Mouse (Mus musculus): ENCODE measurements at regions not wholly inside any gene's neighbourhood (a gene's known extent, or its start where the extent isn't known, plus 50 kb on each side); places are given as distances from the start of the nearest gene placed in this dataset.
A peak's percentile ranks its signal among the peaks of the same experiment; 100 is the strongest.

- Histone ChIP-seq H3K4me1 (replicated peaks) (peaks cover 5% of the 10 kb centered on the region; the same call in 1 of the 2 replicates), H3K27me3 (ENCODE audit: insufficient read depth, poor library complexity, severe bottlenecking) (no peaks in the 10 kb centered on the region), H3K36me3 (no peaks in the 10 kb centered on the region), H3K27ac (no peak overlapping the region), H3K4me3 (no peak overlapping the region), H3K9me3 (no peaks in the 10 kb centered on the region)
- 33% methylated on average over 2 of the region's 2 CpGs for WGBS
- DNase-seq (ENCODE audit: low spot score): no peak
Observed at GRCm38 (mm10) chr7:36352761-36353160, 345.2 kb upstream of the Tshz3 start.

GRCm38 (mm10) chr7:36350616-36351015 lies 347.3 kb upstream of the Tshz3 start:
- no peaks in the 10 kb centered on the region for H3K9me3 ChIP-seq
- H3K4me3 ChIP-seq: no peak overlapping the region
- no peak for DNase-seq (ENCODE audit: low spot score)
- no peaks in the 10 kb centered on the region for H3K36me3 ChIP-seq
- no peak overlapping the region for H3K27ac ChIP-seq
- no peaks in the 10 kb centered on the region for H3K27me3 ChIP-seq (ENCODE audit: insufficient read depth, poor library complexity, severe bottlenecking)
- peaks cover 5% of the 10 kb centered on the region; the same call in 1 of the 2 replicates for H3K4me1 ChIP-seq (replicated peaks)
- 71% methylated on average over 4 of the region's 4 CpGs for WGBS

GRCm38 (mm10) chr7:36348195-36348594 lies 349.7 kb upstream of the Tshz3 start:
- Histone ChIP-seq H3K36me3 (no peaks in the 10 kb centered on the region), H3K4me3 (no peak overlapping the region), H3K27me3 (ENCODE audit: insufficient read depth, poor library complexity, severe bottlenecking) (no peaks in the 10 kb centered on the region), H3K9me3 (no peaks in the 10 kb centered on the region), H3K4me1 (replicated peaks) (peaks cover 5% of the 10 kb centered on the region; the same call in 1 of the 2 replicates), H3K27ac (no peak overlapping the region)
- 90% methylated on average over 8 of the region's 8 CpGs for WGBS
- DNase-seq (ENCODE audit: low spot score): no peak

DNA sequence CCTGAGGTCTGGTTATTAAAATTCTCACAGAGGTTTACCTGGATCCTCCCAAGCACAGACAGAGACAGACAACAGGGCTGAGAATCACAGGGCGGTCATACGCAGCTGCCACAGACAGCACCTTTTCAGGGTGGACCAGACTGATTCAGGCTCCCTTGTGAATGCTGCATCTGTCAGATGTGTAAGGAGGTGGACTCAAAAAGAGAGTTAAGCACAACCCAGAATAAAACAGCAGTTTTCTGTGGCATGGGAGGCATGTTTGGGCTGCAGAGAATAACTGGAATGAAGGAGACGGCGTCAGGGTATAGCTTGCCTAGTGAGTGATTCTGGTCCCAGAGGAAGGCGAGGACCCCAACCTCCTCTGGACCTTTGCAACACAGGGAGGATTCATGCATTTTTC lies 363.1 kb upstream of the Tshz3 start:
- DNase-seq (ENCODE audit: low spot score): no peak
- H3K9me3 ChIP-seq: no peaks in the 10 kb centered on the region
- WGBS: 92% methylated on average over 5 of the region's 5 CpGs

DNA sequence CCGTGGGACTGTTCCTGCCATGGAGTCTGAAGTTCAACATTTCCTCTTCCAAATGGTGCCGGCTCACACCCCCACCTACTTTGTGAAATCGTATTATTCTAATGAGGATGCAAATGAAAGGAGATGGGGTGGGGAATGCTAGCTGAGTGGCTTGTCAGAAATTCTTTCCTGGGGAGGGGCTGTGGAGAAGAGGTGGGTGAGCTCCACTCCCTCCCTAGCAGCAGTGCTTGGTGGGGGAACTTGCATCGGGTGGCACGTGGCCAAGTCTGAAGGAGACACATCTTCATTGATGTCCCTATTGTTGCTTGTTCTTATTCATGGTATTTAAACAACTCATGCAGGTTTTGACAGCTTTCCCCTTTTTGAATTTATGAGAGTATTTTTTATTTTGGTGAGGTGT lies 363.8 kb upstream of the Tshz3 start:
- H3K27ac ChIP-seq: no peak overlapping the region
- no peaks in the 10 kb centered on the region for H3K27me3 ChIP-seq (ENCODE audit: insufficient read depth, poor library complexity, severe bottlenecking)
- H3K9me3 ChIP-seq: no peaks in the 10 kb centered on the region
- no peak overlapping the region for H3K4me3 ChIP-seq
- no peak for DNase-seq (ENCODE audit: low spot score)
- 0 out of 2 replicates have a peak, but pooled peaks cover 3% of the 10 kb centered on the region for H3K4me1 ChIP-seq (replicated peaks)
- H3K36me3 ChIP-seq: no peaks in the 10 kb centered on the region
- WGBS: 58% methylated on average over 5 of the region's 5 CpGs

More for the DNA sequence above, 363.1 kb upstream of the Tshz3 start:
- no peak overlapping the region for H3K4me3 ChIP-seq
- 0 out of 2 replicates have a peak, but pooled peaks cover 3% of the 10 kb centered on the region for H3K4me1 ChIP-seq (replicated peaks)
- H3K27ac ChIP-seq: no peak overlapping the region
- no peaks in the 10 kb centered on the region for H3K36me3 ChIP-seq
- H3K27me3 ChIP-seq (ENCODE audit: insufficient read depth, poor library complexity, severe bottlenecking): no peaks in the 10 kb centered on the region

DNA sequence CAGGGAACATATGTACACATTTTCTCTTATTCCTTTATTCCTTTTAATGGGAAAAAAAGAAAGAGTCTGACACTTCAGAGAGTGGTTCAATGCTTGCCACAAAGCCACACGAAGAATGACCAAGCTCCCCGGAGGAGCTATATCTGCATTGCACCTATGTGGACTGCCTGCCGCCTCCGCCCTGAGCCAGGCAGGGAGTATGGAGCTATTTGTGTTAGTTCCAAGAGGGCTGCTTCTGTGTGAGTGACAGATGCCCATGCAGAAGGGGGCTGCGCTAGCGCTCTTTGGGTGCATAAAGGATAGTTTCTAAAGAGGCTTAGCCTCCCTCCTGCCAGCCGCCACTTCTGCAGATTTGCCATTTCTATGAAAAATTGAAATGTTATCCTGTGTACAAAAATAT lies 365.3 kb upstream of the Tshz3 start:
- Histone ChIP-seq H3K4me3 (no peak overlapping the region), H3K36me3 (no peaks in the 10 kb centered on the region), H3K9me3 (no peaks in the 10 kb centered on the region), H3K27ac (no peak overlapping the region), H3K27me3 (ENCODE audit: insufficient read depth, poor library complexity, severe bottlenecking) (no peaks in the 10 kb centered on the region), H3K4me1 (replicated peaks) (0 out of 2 replicates have a peak, but pooled peaks cover 3% of the 10 kb centered on the region)
- DNase-seq (ENCODE audit: low spot score): no peak
- WGBS: 81% methylated on average over 7 of the region's 7 CpGs

DNA sequence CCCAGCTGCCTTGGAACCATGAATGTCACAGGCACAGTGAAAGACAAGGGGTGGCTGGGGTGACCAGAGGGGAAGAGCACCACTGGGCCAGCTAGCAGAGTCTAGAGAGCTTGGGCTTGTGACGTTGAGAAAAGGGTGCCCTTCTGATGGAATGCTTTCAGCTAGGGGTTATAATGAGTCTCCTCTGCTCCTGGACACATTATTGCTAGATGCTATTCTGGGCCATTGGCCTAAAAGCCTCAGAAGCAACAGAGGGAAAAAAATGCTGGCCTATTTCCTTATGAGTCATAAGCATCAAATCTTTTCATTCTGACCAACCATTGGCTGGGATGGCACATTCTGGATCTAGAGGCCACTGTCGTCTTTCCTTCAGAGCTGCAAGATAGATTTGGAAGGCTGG lies 369.8 kb upstream of the Tshz3 start:
- H3K4me3 ChIP-seq: no peak overlapping the region
- H3K27ac ChIP-seq: no peak overlapping the region
- H3K9me3 ChIP-seq: 0 out of 2 replicates have a peak, but pooled peaks cover 3% of the 10 kb centered on the region
- no peaks in the 10 kb centered on the region for H3K36me3 ChIP-seq
- no peaks in the 10 kb centered on the region for H3K27me3 ChIP-seq (ENCODE audit: insufficient read depth, poor library complexity, severe bottlenecking)
- WGBS: 92% methylated on average over 2 of the region's 2 CpGs
- DNase-seq (ENCODE audit: low spot score): no peak
- no peaks in the 10 kb centered on the region for H3K4me1 ChIP-seq (replicated peaks)

DNA sequence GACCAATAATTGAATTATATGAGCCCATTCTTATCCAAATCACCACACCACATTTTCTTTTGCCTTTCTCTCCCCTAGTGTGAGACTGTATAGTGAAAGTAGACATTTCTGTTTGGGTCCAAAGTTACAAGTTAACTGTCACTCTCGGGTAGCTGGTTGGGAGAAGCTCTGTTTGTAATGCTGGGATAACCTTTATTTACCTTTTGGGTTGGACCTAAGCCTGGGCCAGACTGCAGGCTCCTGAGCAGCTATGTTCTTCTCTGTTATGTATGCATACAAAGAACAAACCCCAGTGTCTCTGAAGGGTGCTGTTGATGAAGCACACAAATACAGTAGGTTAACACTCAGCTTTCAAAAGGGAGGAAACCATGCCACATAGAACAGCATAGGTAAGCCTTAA lies 373.9 kb upstream of the Tshz3 start:
- no peaks in the 10 kb centered on the region for H3K4me1 ChIP-seq (replicated peaks)
- no peak for DNase-seq (ENCODE audit: low spot score)
- no peaks in the 10 kb centered on the region for H3K27me3 ChIP-seq (ENCODE audit: insufficient read depth, poor library complexity, severe bottlenecking)
- H3K4me3 ChIP-seq: no peak overlapping the region
- WGBS: 69% methylated on average over 1 of the region's 1 CpGs
- H3K27ac ChIP-seq: no peak overlapping the region
- 0 out of 2 replicates have a peak, but pooled peaks cover 3% of the 10 kb centered on the region for H3K9me3 ChIP-seq
- H3K36me3 ChIP-seq: no peaks in the 10 kb centered on the region

DNA sequence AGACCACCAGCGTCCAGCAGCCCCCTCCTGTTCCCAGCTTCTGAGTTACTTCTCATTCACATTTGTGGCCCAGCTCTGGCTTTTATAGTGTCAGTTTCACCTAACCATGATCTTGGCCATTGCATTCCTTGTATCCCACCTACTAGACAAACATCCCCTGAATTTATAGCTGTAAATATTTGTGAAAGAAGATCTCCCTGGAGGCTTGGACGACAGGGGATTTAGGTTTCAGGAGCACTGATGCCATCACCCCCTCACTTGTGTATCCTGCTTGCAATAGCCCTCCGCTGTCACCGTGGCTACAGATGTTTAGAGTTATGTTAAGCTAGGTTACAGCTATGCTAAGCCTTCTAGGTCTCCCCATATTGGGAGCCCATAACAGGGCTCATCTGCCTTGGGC lies 375.7 kb upstream of the Tshz3 start:
- DNase-seq (ENCODE audit: low spot score): no peak
- Histone ChIP-seq H3K4me3 (no peak overlapping the region), H3K9me3 (0 out of 2 replicates have a peak, but pooled peaks cover 3% of the 10 kb centered on the region), H3K4me1 (replicated peaks) (peaks cover 9% of the 10 kb centered on the region), H3K27ac (no peak overlapping the region), H3K27me3 (ENCODE audit: insufficient read depth, poor library complexity, severe bottlenecking) (no peaks in the 10 kb centered on the region), H3K36me3 (no peaks in the 10 kb centered on the region)
- 67% methylated on average over 4 of the region's 4 CpGs for WGBS

DNA sequence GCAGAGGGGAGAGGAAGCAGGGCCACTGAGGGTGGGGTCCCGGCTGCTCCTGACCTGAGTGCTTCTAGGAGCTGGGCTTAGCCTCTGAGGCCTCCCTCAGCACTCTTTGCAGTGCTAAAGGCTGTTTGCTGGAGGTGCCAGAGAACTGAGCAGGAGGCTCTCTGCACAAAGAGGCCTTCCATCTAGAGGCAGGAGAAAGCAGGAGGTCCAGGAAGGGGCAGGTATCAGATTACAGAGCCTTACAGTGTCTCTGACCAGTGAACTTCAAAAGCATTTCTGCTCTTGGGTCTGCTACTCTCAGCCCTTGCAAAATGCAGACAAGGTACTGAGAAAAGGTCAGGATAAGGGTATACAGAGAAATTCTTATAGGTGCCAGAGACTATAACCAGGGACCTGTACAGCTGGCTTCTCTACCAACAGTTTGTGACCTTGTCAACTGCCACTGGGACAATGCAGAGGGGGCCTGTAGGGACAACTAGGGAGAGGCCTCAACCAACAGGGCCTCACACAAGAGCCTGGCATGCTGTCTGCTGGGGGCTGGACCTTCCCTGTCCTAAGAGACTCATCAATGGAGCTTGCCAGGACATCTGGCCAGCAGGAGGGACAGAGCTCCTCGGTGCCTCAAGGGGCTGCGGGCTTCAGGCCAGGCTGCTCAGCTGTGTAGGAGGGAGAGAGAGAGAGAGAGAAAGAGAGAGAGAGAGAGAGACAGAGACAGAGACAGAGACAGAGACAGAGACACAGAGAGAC lies 380.3 kb upstream of the Tshz3 start:
- peak; percentile 22 for DNase-seq (ENCODE audit: low spot score)
- H3K4me3 ChIP-seq: no peak overlapping the region
- H3K27me3 ChIP-seq (ENCODE audit: insufficient read depth, poor library complexity, severe bottlenecking): no peaks in the 10 kb centered on the region
- no peaks in the 10 kb centered on the region for H3K36me3 ChIP-seq
- peak overlapping the region; percentile 69 for H3K27ac ChIP-seq
- 36% methylated on average over 3 of the region's 3 CpGs for WGBS
- peaks cover 12% of the 10 kb centered on the region for H3K4me1 ChIP-seq (replicated peaks)
- H3K9me3 ChIP-seq: no peaks in the 10 kb centered on the region

DNA sequence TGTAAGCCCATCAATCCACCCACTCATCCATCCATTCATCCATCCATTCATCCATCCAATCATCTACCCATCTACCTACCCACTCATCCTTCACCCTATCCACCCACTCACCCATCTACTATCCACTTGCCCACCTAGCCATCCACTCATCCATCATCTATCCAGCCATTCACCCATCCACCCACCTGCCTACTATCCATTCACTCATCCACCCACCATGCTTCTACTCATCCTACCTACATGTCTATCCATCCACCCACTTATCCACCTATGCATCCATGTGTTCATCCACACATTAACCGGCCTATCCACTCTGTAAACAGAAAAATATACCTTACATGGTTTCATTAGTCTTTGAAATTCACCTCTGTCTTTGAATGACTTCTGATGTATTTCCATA lies 384.2 kb upstream of the Tshz3 start:
- Histone ChIP-seq H3K9me3 (no peaks in the 10 kb centered on the region), H3K36me3 (no peaks in the 10 kb centered on the region), H3K27me3 (ENCODE audit: insufficient read depth, poor library complexity, severe bottlenecking) (no peaks in the 10 kb centered on the region), H3K4me3 (no peak overlapping the region), H3K27ac (no peak overlapping the region), H3K4me1 (replicated peaks) (peaks cover 12% of the 10 kb centered on the region)
- WGBS: 92% methylated on average over 1 of the region's 1 CpGs
- no peak for DNase-seq (ENCODE audit: low spot score)

DNA sequence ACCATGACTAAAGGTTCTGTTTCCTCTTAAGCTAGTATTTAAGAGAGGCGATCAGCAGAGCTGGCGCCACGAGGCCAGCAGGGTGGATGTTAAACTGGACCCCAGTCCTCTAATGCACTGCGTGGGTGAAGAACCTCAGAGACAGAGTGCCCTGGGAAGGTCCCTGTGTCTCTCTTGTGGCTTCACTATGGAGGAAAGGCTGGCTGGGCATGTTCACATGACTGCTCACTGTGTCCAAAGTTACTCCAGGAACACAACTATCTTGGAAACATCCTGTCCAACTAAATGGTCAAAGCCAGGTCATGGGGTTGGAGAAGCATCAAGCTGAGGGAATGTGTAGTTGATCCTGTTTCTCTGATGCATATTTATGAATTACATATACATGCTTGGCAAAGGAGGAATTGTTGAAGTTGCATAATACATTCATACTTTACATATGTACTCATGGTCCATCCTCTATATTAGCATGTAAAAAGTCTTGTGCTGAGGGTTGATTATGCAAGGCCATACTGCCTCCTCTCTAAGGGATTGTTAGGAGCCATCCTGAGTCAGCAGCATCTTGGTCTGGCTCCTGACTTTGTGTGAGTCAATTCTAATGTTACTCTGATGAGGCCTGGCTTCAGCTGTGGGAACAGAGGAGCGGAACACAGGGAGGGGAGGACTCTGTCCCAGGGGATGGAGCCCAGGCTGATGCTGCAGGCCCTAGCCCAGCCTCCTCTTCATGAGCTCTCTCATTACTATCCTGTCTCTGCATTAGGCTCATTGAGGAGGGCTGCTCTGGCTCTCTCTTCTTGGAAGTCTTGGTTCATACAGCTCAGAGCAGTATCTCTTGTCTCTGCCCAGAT lies 387.9 kb upstream of the Tshz3 start:
- WGBS: 90% methylated on average over 5 of the region's 5 CpGs
- no peak overlapping the region for H3K4me3 ChIP-seq
- no peak overlapping the region for H3K27ac ChIP-seq
- no peaks in the 10 kb centered on the region for H3K4me1 ChIP-seq (replicated peaks)
- H3K27me3 ChIP-seq (ENCODE audit: insufficient read depth, poor library complexity, severe bottlenecking): no peaks in the 10 kb centered on the region
- no peak for DNase-seq (ENCODE audit: low spot score)
- H3K9me3 ChIP-seq: no peaks in the 10 kb centered on the region
- no peaks in the 10 kb centered on the region for H3K36me3 ChIP-seq

GRCm38 (mm10) chr7:36308726-36309125 lies 389.2 kb upstream of the Tshz3 start:
- Histone ChIP-seq H3K27ac (no peak overlapping the region), H3K4me3 (no peak overlapping the region), H3K36me3 (no peaks in the 10 kb centered on the region), H3K4me1 (replicated peaks) (no peaks in the 10 kb centered on the region), H3K27me3 (ENCODE audit: insufficient read depth, poor library complexity, severe bottlenecking) (no peaks in the 10 kb centered on the region), H3K9me3 (no peaks in the 10 kb centered on the region)
- WGBS: 91% methylated on average over 9 of the region's 9 CpGs
- DNase-seq (ENCODE audit: low spot score): no peak

All from hindbrain, embryonic 10.5 days (tissue).